In the genomic region with DNA sequence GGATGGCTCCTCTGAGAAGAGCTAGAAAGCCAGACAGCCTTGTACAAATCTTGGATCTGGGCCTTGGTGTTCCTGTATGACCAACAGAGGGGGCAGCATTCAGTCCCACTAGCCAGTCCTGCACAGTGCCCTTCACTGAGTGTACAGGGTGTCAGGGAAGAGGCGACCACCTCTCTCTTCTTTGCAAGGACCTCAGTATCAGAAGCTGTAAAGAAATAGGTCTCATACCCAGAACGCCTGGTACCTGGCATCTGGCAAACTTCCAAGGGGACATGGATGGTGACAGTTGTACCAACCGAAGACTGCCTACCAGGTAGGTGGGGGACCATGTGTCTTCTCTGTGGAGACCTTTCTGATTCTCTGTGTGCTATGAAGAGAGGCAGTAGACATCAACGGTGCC, we compare ENCODE assay signal across 12 mouse cellular contexts. TPM values are rescaled to one million over a fixed set of nuclear protein-coding genes. Genes with fewer than 3 reads are reported as not detected.
DNase-seq lines count a peak whose midpoint lies in the region; ATAC-seq and TF ChIP-seq lines count a peak whose summit lies in the region.
"Had no signal": no experiment of that assay in that cellular context is flagged by ENCODE, and none has a peak within 500 bp of the region (broad histone marks: within the 10 kb centered on the region; RNA-seq: fewer than 3 reads in every experiment).

No protein-coding gene starts in this region.

- H3K4me1 ChIP-seq in forebrain, postnatal 0 days (ENCODE audit: insufficient read depth) = 0 out of 2 replicates have a peak, but pooled peaks cover 12% of the 10 kb centered on the region
- peaks cover 19% of the 10 kb centered on the region for H3K4me1 ChIP-seq in forebrain, embryonic 14.5 days (ENCODE audit: control insufficient read depth, insufficient read depth, low read length)
- peaks cover 62% of the 10 kb centered on the region for H3K4me1 ChIP-seq in kidney, embryonic 15.5 days
- peaks cover 80% of the 10 kb centered on the region for H3K4me1 ChIP-seq in G1E (ENCODE audit: insufficient read depth, low read depth, low read length)
- peaks cover 39% of the 10 kb centered on the region for H3K4me1 ChIP-seq in limb, embryonic 13.5 days

- no peak overlapping the region for H3K4me2 ChIP-seq in forebrain, postnatal 0 days (ENCODE audit: low read depth)
- H3K4me2 ChIP-seq in forebrain, embryonic 14.5 days (ENCODE audit: low read length) = no peak overlapping the region
- H3K4me2 ChIP-seq in kidney, embryonic 15.5 days = peak overlapping the region; percentile 97; the same call in 1 of the 2 replicates
- no peak overlapping the region for H3K4me2 ChIP-seq in limb, embryonic 13.5 days (replicated peaks)

- WGBS in forebrain, postnatal 0 days = 81% methylated on average over 4 of the region's 4 CpGs
- WGBS in forebrain, embryonic 14.5 days = 83% methylated on average over 4 of the region's 4 CpGs
- WGBS in kidney, embryonic 15.5 days = 54% methylated on average over 4 of the region's 4 CpGs
- WGBS in limb, embryonic 13.5 days = 66% methylated on average over 4 of the region's 4 CpGs

- TF ChIP-seq CTCF in forebrain, postnatal 0 days (IDR thresholded peaks at IDR 0.05; ENCODE audit: low read depth) = peak; percentile 16; the same call in 1 of the 2 replicates
- TF ChIP-seq CTCF in G1E (IDR thresholded peaks at IDR 0.05; ENCODE audit: low read depth, low read length) = no peak

- H3K4me3 ChIP-seq in forebrain, postnatal 0 days (ENCODE audit: low read depth, low read length) = no peak overlapping the region
- H3K4me3 ChIP-seq in forebrain, embryonic 14.5 days (ENCODE audit: low read depth, low read length) = no peak overlapping the region
- H3K4me3 ChIP-seq in kidney, embryonic 15.5 days (replicated peaks) = no peak overlapping the region
- H3K4me3 ChIP-seq in G1E (ENCODE audit: low read depth, low read length) = peak overlapping the region; percentile 90; the same call in 1 of the 2 replicates
- H3K4me3 ChIP-seq in limb, embryonic 13.5 days = no peak overlapping the region

- no peak overlapping the region for H3K27ac ChIP-seq in forebrain, postnatal 0 days (ENCODE audit: low read depth, low read length)
- H3K27ac ChIP-seq in forebrain, embryonic 14.5 days (ENCODE audit: low read depth, low read length) = no peak overlapping the region
- H3K27ac ChIP-seq in kidney, embryonic 15.5 days = peak overlapping the region; percentile 83
- H3K27ac ChIP-seq in limb, embryonic 13.5 days = 0 out of 2 replicates have a peak overlapping the region, but pooled peaks have one; percentile 49

- no peak overlapping the region for H3K9ac ChIP-seq in forebrain, postnatal 0 days
- no peak overlapping the region for H3K9ac ChIP-seq in forebrain, embryonic 14.5 days (ENCODE audit: low read length)
- no peak overlapping the region for H3K9ac ChIP-seq in kidney, embryonic 15.5 days
- no peak overlapping the region for H3K9ac ChIP-seq in limb, embryonic 13.5 days
- H3K9ac ChIP-seq: neural tube, embryonic 13.5 days had no signal

- no peak for DNase-seq in forebrain, postnatal 0 days
- DNase-seq in forebrain, embryonic 14.5 days (ENCODE audit: low spot score) = no peak
- DNase-seq in kidney, adult 11 months = no peak
- no peak for DNase-seq in G1E (ENCODE audit: low spot score)
- DNase-seq in embryo, embryonic 10 days (ENCODE audit: low spot score) = no peak
- DNase-seq in urinary bladder, postnatal 10 days (ENCODE audit: low spot score) = no peak
- DNase-seq: adrenal gland, adult 2 months; cerebellum, adult 18-20 months; right cerebral cortex, postnatal 4 days had no signal

- H3K9me3 ChIP-seq in forebrain, postnatal 0 days (ENCODE audit: low read length) = no peaks in the 10 kb centered on the region
- H3K9me3 ChIP-seq in forebrain, embryonic 14.5 days (replicated peaks; ENCODE audit: control insufficient read depth, low read length) = no peaks in the 10 kb centered on the region
- no peaks in the 10 kb centered on the region for H3K9me3 ChIP-seq in kidney, embryonic 15.5 days (replicated peaks)
- no peaks in the 10 kb centered on the region for H3K9me3 ChIP-seq in G1E (replicated peaks)
- H3K9me3 ChIP-seq in limb, embryonic 13.5 days = no peaks in the 10 kb centered on the region
- H3K9me3 ChIP-seq: neural tube, embryonic 13.5 days had no signal

- ATAC-seq in forebrain, postnatal 0 days = no peak
- no peak for ATAC-seq in forebrain, embryonic 14.5 days
- ATAC-seq in kidney, embryonic 15.5 days (replicated peaks; ENCODE audit: low FRiP score) = no peak
- ATAC-seq in G1E (ENCODE audit: extremely low read depth, insufficient number of reproducible peaks, low FRiP score, poor library complexity, severe bottlenecking) = no peak
- no peak for ATAC-seq in limb, embryonic 13.5 days (ENCODE audit: low FRiP score, low read depth)

- H3K27me3 ChIP-seq in forebrain, postnatal 0 days (ENCODE audit: insufficient read depth, low read length) = peaks cover 8% of the 10 kb centered on the region; the same call in 1 of the 2 replicates
- peaks cover 21% of the 10 kb centered on the region for H3K27me3 ChIP-seq in forebrain, embryonic 14.5 days (replicated peaks; ENCODE audit: control insufficient read depth, insufficient read depth, low read length)
- peaks cover 25% of the 10 kb centered on the region for H3K27me3 ChIP-seq in kidney, embryonic 15.5 days
- H3K27me3 ChIP-seq in G1E (ENCODE audit: insufficient read depth, low read length) = peaks cover 23% of the 10 kb centered on the region
- peaks cover 28% of the 10 kb centered on the region for H3K27me3 ChIP-seq in limb, embryonic 13.5 days

- no peaks in the 10 kb centered on the region for H3K36me3 ChIP-seq in forebrain, postnatal 0 days (ENCODE audit: insufficient read depth)
- no peaks in the 10 kb centered on the region for H3K36me3 ChIP-seq in forebrain, embryonic 14.5 days (ENCODE audit: control insufficient read depth, insufficient read depth, low read length)
- no peaks in the 10 kb centered on the region for H3K36me3 ChIP-seq in kidney, embryonic 15.5 days
- H3K36me3 ChIP-seq in G1E (replicated peaks) = peaks cover 18% of the 10 kb centered on the region
- H3K36me3 ChIP-seq in limb, embryonic 13.5 days = no peaks in the 10 kb centered on the region
- H3K36me3 ChIP-seq: neural tube, embryonic 13.5 days had no signal

RNA-seq across cellular contexts. Expression of a gene that starts 1.8 kb away (rescaled TPM):
- total RNA-seq in forebrain, postnatal 0 days (2014; rRNA removed) = 9.5 and 10.1 TPM in 2 replicates
- polyA plus RNA-seq in forebrain, postnatal 0 days (2015; fragmentation: Nextera tagmentation; extraction: Ambion mirVana) = 0.87 and 1.1 TPM in 2 replicates
- 0.41 and 0.47 TPM in 2 replicates for polyA plus RNA-seq in forebrain, embryonic 14.5 days (2014; fragmentation: Nextera tagmentation; extraction: Ambion mirVana)
- 2.2 and 2.4 TPM in 2 replicates for polyA plus RNA-seq in kidney, embryonic 15.5 days (2015; fragmentation: Nextera tagmentation; extraction: Ambion mirVana)
- total RNA-seq in G1E (2014; fragmentation: Nextera tagmentation) (254 and 292 TPM in 2 replicates), G1E (2017) (53.1 and 54.4 TPM in 2 replicates)
- polyA plus RNA-seq in G1E (2012) = 1,150 and 1,251 TPM in 2 replicates
- polyA plus RNA-seq in limb, embryonic 13.5 days (2015; fragmentation: Nextera tagmentation; extraction: Ambion mirVana) = 0.80 and 1.1 TPM in 2 replicates

Comparison
In these comparisons a context has a peak if more than half of its experiments do, and no peak if none do; other contexts are left out.
1. H3K27ac ChIP-seq: peak in kidney, embryonic 15.5 days (single experiment) and limb, embryonic 13.5 days (single experiment); none in forebrain, postnatal 0 days (single experiment) and forebrain, embryonic 14.5 days (single experiment).
2. RNA of a gene that starts 1.8 kb away (polyA plus RNA-seq): 1,150 to 1,251 TPM in G1E; 2.2 to 2.4 TPM in kidney, embryonic 15.5 days, 0.87 to 1.1 TPM in forebrain, postnatal 0 days, 0.80 to 1.1 TPM in limb, embryonic 13.5 days and 0.41 to 0.47 TPM in forebrain, embryonic 14.5 days; every median in the first group is over 100 times any median in the second.